Mouse (Mus musculus) intestine, embryonic 14.5 days (tissue): ENCODE measurements around the gene Mchr1. TPM values are rescaled to one million over a fixed set of nuclear protein-coding genes. Genes with fewer than 3 reads are reported as not detected.

Experiments
- ATAC-seq: fragments of 200-750 bp; cut with Nextera tagmentation; replicated peaks from 2 replicates; pipeline ENCODE4 v1.8.0; 2017; ENCODE audit warnings: low read depth, moderate number of reproducible peaks, moderate TSS enrichment, moderate library complexity; ENCODE audit not compliant: low FRiP score, low TSS enrichment
- DNase-seq: peaks from one replicate; pipeline ENCODE4 v3.0.0-alpha.2; 2018; ENCODE audit warnings: low spot score
- H3K27ac ChIP-seq: fragments of 300-500 bp; sonication (generic); 2 replicates; pipeline ENCODE4 v1.5.1; 2014; ENCODE audit warnings: low read depth, mild to moderate bottlenecking, control low read depth
- H3K27me3 ChIP-seq: fragments of 300-500 bp; sonication (generic); replicated peaks from 2 replicates; pipeline ENCODE4 v1.6.1; 2014; ENCODE audit warnings: low read length, control low read depth; ENCODE audit not compliant: control insufficient read depth, insufficient read depth
- H3K36me3 ChIP-seq: fragments of 300-500 bp; sonication (generic); 2 replicates; pipeline ENCODE4 v1.6.1; 2014; ENCODE audit warnings: low read length, control low read depth; ENCODE audit not compliant: control insufficient read depth, insufficient read depth
- H3K4me1 ChIP-seq: fragments of 300-500 bp; sonication (generic); replicated peaks from 2 replicates; pipeline ENCODE4 v1.6.1; 2014; ENCODE audit warnings: low read length, control low read depth, mixed read lengths; ENCODE audit not compliant: control insufficient read depth, insufficient read depth
- H3K4me2 ChIP-seq: fragments of 300-500 bp; sonication (generic); 2 replicates; pipeline ENCODE4 v1.6.1; 2014; ENCODE audit warnings: low read length
- H3K4me3 ChIP-seq: fragments of 300-500 bp; sonication (generic); 2 replicates; pipeline ENCODE4 v1.5.1; 2014; ENCODE audit warnings: low read depth, low read length, control low read depth, mixed read lengths
- H3K9ac ChIP-seq: fragments of 300-500 bp; sonication (generic); 2 replicates; pipeline ENCODE4 v1.6.1; 2014; ENCODE audit warnings: mild to moderate bottlenecking, low read length
- H3K9me3 ChIP-seq: fragments of 300-500 bp; sonication (generic); 2 replicates; pipeline ENCODE4 v1.6.1; 2016; ENCODE audit warnings: low read length, control low read depth; ENCODE audit not compliant: control insufficient read depth
- WGBS: fragments of 180-500 bp; shearing (Covaris S2); extraction: QIAGEN DNeasy Blood & Tissue Kit; methylation state at CpG from one replicate; pipeline ENCODE4 v1.1.7; 2014; 5-methylcytosine and 5-hydroxymethylcytosine counted together
- polyA plus RNA-seq: library from polyadenylated mRNA; unstranded; fragments of >200 nt; fragmentation: Nextera tagmentation; extraction: Ambion mirVana; gene quantifications from 2 replicates; pipeline ENCODE4 v1.2.1, GENCODE M21; 2014

Gene Mchr1
- polyA plus RNA-seq, 1 experiment from 2014 or later = 1.0 TPM

GRCm38 (mm10) chr15:81252626-81253174, 17.4 kb downstream of the Mchr1 start:
- Histone ChIP-seq H3K9ac (no peak overlapping the region), H3K36me3 (no peaks in the 10 kb centered on the region), H3K9me3 (0 out of 2 replicates have a peak, but pooled peaks cover 5% of the 10 kb centered on the region), H3K4me1 (peaks cover 14% of the 10 kb centered on the region), H3K27me3 (no peaks in the 10 kb centered on the region), H3K27ac (no peak overlapping the region), H3K4me2 (no peak overlapping the region), H3K4me3 (no peak overlapping the region)
- ATAC-seq (no peak), DNase-seq (no peak)
- 72% methylated on average over 4 of the region's 4 CpGs for WGBS

- Histone ChIP-seq H3K4me3 (no peak overlapping the region), H3K4me1 (peaks cover 8% of the 10 kb centered on the region), H3K27ac (no peak overlapping the region), H3K9ac (no peak overlapping the region), H3K4me2 (no peak overlapping the region), H3K9me3 (0 out of 2 replicates have a peak, but pooled peaks cover 5% of the 10 kb centered on the region), H3K27me3 (no peaks in the 10 kb centered on the region), H3K36me3 (no peaks in the 10 kb centered on the region)
- 73% methylated on average over 2 of the region's 2 CpGs for WGBS
- no peak for ATAC-seq
- no peak for DNase-seq
Measured at GRCm38 (mm10) chr15:81253585-81253984, 18.3 kb downstream of the Mchr1 start.

- no peak overlapping the region for H3K4me3 ChIP-seq
- H3K4me1 ChIP-seq = 0 out of 2 replicates have a peak, but pooled peaks cover 2% of the 10 kb centered on the region
- 0 out of 2 replicates have a peak, but pooled peaks cover 5% of the 10 kb centered on the region for H3K9me3 ChIP-seq
- no peak overlapping the region for H3K4me2 ChIP-seq
- no peaks in the 10 kb centered on the region for H3K27me3 ChIP-seq
- H3K27ac ChIP-seq = no peak overlapping the region
- DNase-seq (no peak), ATAC-seq (no peak)
- WGBS = 65% methylated on average over 8 of the region's 8 CpGs
- no peaks in the 10 kb centered on the region for H3K36me3 ChIP-seq
- no peak overlapping the region for H3K9ac ChIP-seq
Measured at GRCm38 (mm10) chr15:81254113-81254640, 18.9 kb downstream of the Mchr1 start.

- Histone ChIP-seq H3K27ac (no peak overlapping the region), H3K4me3 (no peak overlapping the region), H3K4me1 (no peaks in the 10 kb centered on the region), H3K9ac (no peak overlapping the region), H3K9me3 (0 out of 2 replicates have a peak, but pooled peaks cover 5% of the 10 kb centered on the region), H3K36me3 (no peaks in the 10 kb centered on the region), H3K4me2 (no peak overlapping the region), H3K27me3 (no peaks in the 10 kb centered on the region)
- ATAC-seq (0 out of 2 replicates have a peak, but pooled peaks have one; percentile 23), DNase-seq (no peak)
- WGBS = 42% methylated on average over 6 of the region's 6 CpGs
Measured at GRCm38 (mm10) chr15:81255063-81255462, 19.8 kb downstream of the Mchr1 start.

GRCm38 (mm10) chr15:81258296-81258695, 23.0 kb downstream of the Mchr1 start:
- no peaks in the 10 kb centered on the region for H3K4me1 ChIP-seq
- no peak overlapping the region for H3K27ac ChIP-seq
- 67% methylated on average over 9 of the region's 9 CpGs for WGBS
- no peaks in the 10 kb centered on the region for H3K9me3 ChIP-seq
- H3K27me3 ChIP-seq = no peaks in the 10 kb centered on the region
- no peak overlapping the region for H3K9ac ChIP-seq
- H3K4me3 ChIP-seq = no peak overlapping the region
- H3K36me3 ChIP-seq = no peaks in the 10 kb centered on the region
- no peak overlapping the region for H3K4me2 ChIP-seq
- DNase-seq = no peak
- ATAC-seq = no peak

GRCm38 (mm10) chr15:81259304-81259703, 24.0 kb downstream of the Mchr1 start:
- Histone ChIP-seq H3K9me3 (no peaks in the 10 kb centered on the region), H3K9ac (no peak overlapping the region), H3K27me3 (no peaks in the 10 kb centered on the region), H3K36me3 (no peaks in the 10 kb centered on the region), H3K4me3 (no peak overlapping the region), H3K4me2 (no peak overlapping the region), H3K27ac (no peak overlapping the region), H3K4me1 (no peaks in the 10 kb centered on the region)
- ATAC-seq (no peak), DNase-seq (no peak)
- WGBS = 90% methylated on average over 5 of the region's 5 CpGs

GRCm38 (mm10) chr15:81260208-81260607, 24.9 kb downstream of the Mchr1 start:
- H3K4me3 ChIP-seq = no peak overlapping the region
- H3K27ac ChIP-seq = no peak overlapping the region
- DNase-seq (no peak), ATAC-seq (0 out of 2 replicates have a peak, but pooled peaks have one; percentile 43)
- H3K4me1 ChIP-seq = no peaks in the 10 kb centered on the region
- no peaks in the 10 kb centered on the region for H3K36me3 ChIP-seq
- H3K9ac ChIP-seq = no peak overlapping the region
- no peak overlapping the region for H3K4me2 ChIP-seq
- H3K27me3 ChIP-seq = no peaks in the 10 kb centered on the region
- no peaks in the 10 kb centered on the region for H3K9me3 ChIP-seq
- 63% methylated on average over 9 of the region's 9 CpGs for WGBS

- Histone ChIP-seq H3K4me3 (no peak overlapping the region), H3K27me3 (no peaks in the 10 kb centered on the region), H3K4me1 (no peaks in the 10 kb centered on the region), H3K9ac (no peak overlapping the region), H3K9me3 (no peaks in the 10 kb centered on the region), H3K27ac (no peak overlapping the region), H3K4me2 (no peak overlapping the region), H3K36me3 (no peaks in the 10 kb centered on the region)
- no peak for DNase-seq
- 47% methylated on average over 16 of the region's 16 CpGs for WGBS
- no peak for ATAC-seq
Measured at GRCm38 (mm10) chr15:81264392-81265095, 29.2 kb downstream of the Mchr1 start.
